Mouse (Mus musculus) kidney, embryonic 16.5 days (tissue): ENCODE measurements around the gene Mad1l1. TPM values are rescaled to one million over a fixed set of nuclear protein-coding genes. Genes with fewer than 3 reads are reported as not detected.

Source experiments
- ATAC-seq: fragments of 200-750 bp; cut with Nextera tagmentation; 2 replicates; pipeline ENCODE4 v1.8.0; 2017; ENCODE audit warnings: moderate TSS enrichment; ENCODE audit not compliant: low FRiP score, low TSS enrichment
- H3K27ac ChIP-seq: fragments of 300-500 bp; sonication (generic); 2 replicates; pipeline ENCODE4 v1.5.1; 2014; ENCODE audit warnings: low read length
- H3K27me3 ChIP-seq: fragments of 300-500 bp; sonication (generic); 2 replicates; pipeline ENCODE4 v1.6.1; 2014; ENCODE audit warnings: low read length, control low read depth, mixed read lengths; ENCODE audit not compliant: insufficient read depth
- H3K36me3 ChIP-seq: fragments of 300-500 bp; sonication (generic); 2 replicates; pipeline ENCODE4 v1.6.1; 2014; ENCODE audit warnings: low read length, control low read depth, mixed read lengths; ENCODE audit not compliant: insufficient read depth
- H3K4me1 ChIP-seq: fragments of 300-500 bp; sonication (generic); 2 replicates; pipeline ENCODE4 v1.6.1; 2014; ENCODE audit warnings: low read length, control low read depth, mixed read lengths; ENCODE audit not compliant: insufficient read depth
- H3K4me2 ChIP-seq: fragments of 300-500 bp; sonication (generic); replicated peaks from 2 replicates; pipeline ENCODE4 v1.6.1; 2014; ENCODE audit warnings: low read depth, low read length
- H3K4me3 ChIP-seq: fragments of 300-500 bp; sonication (generic); 2 replicates; pipeline ENCODE4 v1.5.1; 2014; ENCODE audit warnings: mild to moderate bottlenecking, low read length
- H3K9ac ChIP-seq: fragments of 300-500 bp; sonication (generic); replicated peaks from 2 replicates; pipeline ENCODE4 v1.6.1; 2014; ENCODE audit warnings: low read length
- H3K9me3 ChIP-seq: fragments of 300-500 bp; sonication (generic); 2 replicates; pipeline ENCODE4 v1.6.1; 2016; ENCODE audit warnings: low read length, control low read depth
- WGBS: fragments of 180-500 bp; shearing (Covaris S2); extraction: QIAGEN DNeasy Blood & Tissue Kit; methylation state at CpG from one replicate; pipeline ENCODE4 v1.1.7; 2014; 5-methylcytosine and 5-hydroxymethylcytosine counted together
- polyA plus RNA-seq: library from polyadenylated mRNA; unstranded; fragments of >200 nt; fragmentation: Nextera tagmentation; extraction: Ambion mirVana; gene quantifications from 2 replicates; pipeline ENCODE4 v1.2.1, GENCODE M21; 2015

Gene Mad1l1
- polyA plus RNA-seq, 1 experiment from 2014 or later, result 51.6 TPM

DNA sequence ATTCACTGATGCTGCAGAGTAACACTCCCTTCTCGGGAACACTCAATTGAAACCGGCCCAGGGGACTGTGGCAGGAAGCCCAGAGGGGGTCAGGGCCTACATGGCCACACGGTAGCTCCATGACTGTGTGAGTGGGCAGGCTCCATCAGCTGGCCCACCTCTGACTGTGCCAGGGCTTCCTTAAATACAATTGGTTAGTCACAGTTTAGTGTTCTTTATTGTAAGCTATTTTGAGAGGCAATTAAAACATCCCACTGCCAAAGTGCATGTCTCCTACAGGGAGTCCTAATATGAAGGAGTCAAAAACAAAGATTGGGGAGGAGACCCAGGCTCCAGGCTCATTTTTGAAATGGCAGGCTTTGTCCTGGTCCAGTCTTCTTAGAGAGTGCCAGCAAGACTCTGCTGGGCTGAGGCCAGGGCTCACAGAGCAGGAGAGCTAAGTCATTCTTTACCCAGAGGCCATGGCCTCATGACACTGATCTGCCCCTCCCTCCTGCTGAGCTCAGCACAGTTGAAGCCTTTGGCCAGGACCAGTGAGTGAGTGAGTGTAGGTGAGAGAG lies 297.3 kb downstream of the Mad1l1 start:
- H3K4me2 ChIP-seq, result no peak overlapping the region
- no peak overlapping the region for H3K4me3 ChIP-seq
- no peak overlapping the region for H3K9ac ChIP-seq
- H3K27me3 ChIP-seq, result no peaks in the 10 kb centered on the region
- no peaks in the 10 kb centered on the region for H3K36me3 ChIP-seq
- no peaks in the 10 kb centered on the region for H3K4me1 ChIP-seq
- ATAC-seq, result peak; percentile 78
- 40% methylated on average over 3 of the region's 3 CpGs for whole genome bisulfite sequencing
- H3K9me3 ChIP-seq, result no peaks in the 10 kb centered on the region
- peak overlapping the region; percentile 19; the same call in 1 of the 2 replicates for H3K27ac ChIP-seq

DNA sequence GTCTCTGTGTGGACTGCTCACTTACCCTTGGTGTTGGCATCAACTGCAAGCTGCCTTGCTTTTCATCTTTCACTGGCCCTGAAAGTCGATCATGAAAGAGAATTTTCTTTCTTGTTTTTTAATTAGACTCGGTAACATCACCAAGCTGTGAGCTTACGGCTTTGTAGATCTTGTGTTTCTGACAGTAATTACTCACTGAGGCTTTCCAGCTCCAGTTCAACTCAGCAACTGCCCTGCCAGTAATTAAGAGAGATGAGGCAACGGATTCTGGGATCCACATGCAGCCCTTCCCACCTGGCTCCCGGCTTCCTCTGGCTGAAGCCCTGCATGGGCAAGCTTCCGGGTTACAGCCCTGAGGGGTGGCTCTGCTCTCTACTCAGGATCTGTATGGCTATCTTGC lies 298.5 kb downstream of the Mad1l1 start:
- Histone ChIP-seq H3K4me1 (no peaks in the 10 kb centered on the region), H3K27ac (no peak overlapping the region)
- ATAC-seq, result no peak

DNA sequence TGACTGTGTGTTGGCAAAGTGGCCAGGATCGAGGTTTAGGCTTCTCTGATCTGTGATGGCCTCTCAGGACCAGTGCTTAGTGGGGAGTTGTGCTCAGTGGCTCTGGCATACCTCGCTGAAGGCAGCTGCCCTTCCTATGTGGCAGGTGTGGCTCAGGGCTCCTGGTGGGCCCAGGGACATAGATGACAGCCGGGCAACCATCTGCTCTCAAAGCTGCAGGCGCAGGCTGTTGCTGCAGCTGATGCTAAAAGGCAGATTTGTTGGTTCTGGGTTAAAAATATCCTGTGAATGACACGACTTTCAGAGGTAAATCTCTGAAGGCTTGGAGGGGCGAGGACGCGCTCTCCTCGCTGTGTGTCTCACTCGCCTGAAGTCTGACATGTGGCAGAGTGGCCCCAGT lies 299.6 kb downstream of the Mad1l1 start:
- Histone ChIP-seq H3K27ac (no peak overlapping the region), H3K4me3 (no peak overlapping the region), H3K9me3 (no peaks in the 10 kb centered on the region), H3K4me2 (no peak overlapping the region), H3K27me3 (no peaks in the 10 kb centered on the region), H3K9ac (no peak overlapping the region), H3K4me1 (no peaks in the 10 kb centered on the region), H3K36me3 (no peaks in the 10 kb centered on the region)
- WGBS, result 88% methylated on average over 10 of the region's 10 CpGs
- ATAC-seq, result no peak

More for the DNA sequence above, 298.5 kb downstream of the Mad1l1 start:
- no peak overlapping the region for H3K4me2 ChIP-seq
- H3K9me3 ChIP-seq, result no peaks in the 10 kb centered on the region
- H3K4me3 ChIP-seq, result no peak overlapping the region
- H3K9ac ChIP-seq, result no peak overlapping the region
- no peaks in the 10 kb centered on the region for H3K36me3 ChIP-seq
- no peaks in the 10 kb centered on the region for H3K27me3 ChIP-seq
- WGBS, result 79% methylated on average over 6 of the region's 6 CpGs

DNA sequence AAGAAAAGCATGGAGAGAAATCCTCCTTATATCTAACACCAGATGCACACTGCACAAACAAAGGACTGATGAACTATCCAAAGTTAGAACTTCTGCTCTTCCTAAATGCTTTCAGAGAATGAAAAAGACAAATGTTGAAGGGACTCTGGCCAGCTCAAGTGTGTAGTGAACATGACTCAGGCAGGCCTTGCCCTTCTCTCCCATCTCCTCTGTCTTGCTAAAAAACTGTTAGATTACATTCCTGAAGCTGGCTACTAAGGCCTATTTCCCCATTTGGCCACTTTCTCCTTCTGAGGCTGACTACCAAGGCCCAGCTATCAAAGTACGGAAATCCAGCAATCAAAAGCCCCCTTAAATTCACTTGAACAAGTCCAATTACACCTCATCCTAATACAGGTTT lies 301.7 kb downstream of the Mad1l1 start:
- Histone ChIP-seq H3K36me3 (no peaks in the 10 kb centered on the region), H3K4me2 (no peak overlapping the region), H3K27ac (no peak overlapping the region), H3K4me1 (no peaks in the 10 kb centered on the region), H3K9me3 (no peaks in the 10 kb centered on the region), H3K4me3 (no peak overlapping the region), H3K27me3 (no peaks in the 10 kb centered on the region), H3K9ac (no peak overlapping the region)
- ATAC-seq, result no peak
- WGBS, result 79% methylated on average over 1 of the region's 1 CpGs

DNA sequence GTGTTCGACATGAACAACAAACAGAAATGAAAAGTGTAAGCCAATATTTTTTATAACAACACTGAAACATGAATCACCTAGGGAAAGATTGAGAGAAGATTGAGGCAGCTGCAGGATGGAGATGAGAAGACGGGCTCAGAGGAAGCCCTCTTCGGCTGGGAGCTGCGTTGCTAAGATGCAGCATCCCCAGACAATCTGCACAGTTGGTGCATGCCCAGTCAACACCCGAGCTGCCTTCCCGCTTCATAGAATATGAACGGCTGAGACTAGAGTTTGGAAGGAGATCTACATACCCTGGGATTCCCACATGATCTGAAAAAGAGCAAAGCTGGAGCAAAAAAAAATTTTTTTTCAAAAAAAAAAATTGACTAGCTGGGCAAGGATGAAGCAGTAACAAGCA lies 302.6 kb downstream of the Mad1l1 start:
- 88% methylated on average over 7 of the region's 7 CpGs for WGBS
- H3K9me3 ChIP-seq, result no peaks in the 10 kb centered on the region
- H3K4me1 ChIP-seq, result no peaks in the 10 kb centered on the region
- ATAC-seq, result no peak
- H3K4me2 ChIP-seq, result no peak overlapping the region
- no peak overlapping the region for H3K9ac ChIP-seq
- H3K27ac ChIP-seq, result no peak overlapping the region
- H3K4me3 ChIP-seq, result no peak overlapping the region
- no peaks in the 10 kb centered on the region for H3K36me3 ChIP-seq
- no peaks in the 10 kb centered on the region for H3K27me3 ChIP-seq

DNA sequence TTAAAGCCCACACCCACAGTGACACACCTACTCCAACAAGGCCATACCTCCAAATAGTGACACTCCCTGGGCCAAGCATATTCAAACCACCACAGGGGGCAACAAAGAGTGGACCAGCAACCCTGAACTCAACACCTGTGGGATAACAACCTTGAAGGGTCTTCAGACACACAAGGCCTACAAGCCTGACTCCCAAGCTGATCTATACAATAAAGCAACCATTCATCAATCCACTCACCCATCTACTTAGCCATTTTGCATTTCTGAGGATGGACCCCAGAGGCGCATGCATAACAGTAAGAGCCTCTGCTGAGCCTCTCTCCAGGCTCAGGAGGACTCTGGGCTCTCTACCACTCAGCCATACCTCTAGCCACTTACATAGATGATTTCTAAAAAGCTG lies 304.5 kb downstream of the Mad1l1 start:
- no peak overlapping the region for H3K4me2 ChIP-seq
- ATAC-seq, result no peak
- H3K36me3 ChIP-seq, result no peaks in the 10 kb centered on the region
- WGBS, result 96% methylated on average over 1 of the region's 1 CpGs
- no peak overlapping the region for H3K27ac ChIP-seq
- no peaks in the 10 kb centered on the region for H3K4me1 ChIP-seq
- H3K9ac ChIP-seq, result no peak overlapping the region
- no peaks in the 10 kb centered on the region for H3K27me3 ChIP-seq
- no peaks in the 10 kb centered on the region for H3K9me3 ChIP-seq
- no peak overlapping the region for H3K4me3 ChIP-seq

DNA sequence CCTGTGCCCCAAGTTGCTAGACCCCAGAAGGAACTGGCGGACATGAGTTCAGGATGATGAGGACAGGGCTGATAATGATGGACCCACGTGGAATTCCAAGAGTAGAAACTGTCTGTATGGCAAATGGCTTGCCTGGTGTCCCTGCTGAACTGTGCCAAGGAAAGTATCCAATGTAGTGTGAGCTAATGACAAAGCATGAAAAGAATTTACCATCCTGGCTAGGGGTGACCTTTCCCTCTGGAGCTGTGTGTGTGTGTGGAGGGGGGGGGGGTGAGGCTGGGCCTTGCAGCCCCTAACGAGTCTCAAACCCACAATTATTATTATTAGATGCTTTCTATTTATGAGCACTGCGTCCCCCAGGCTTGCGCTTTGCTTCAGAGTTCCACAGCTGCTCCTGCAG lies 307.7 kb downstream of the Mad1l1 start:
- H3K36me3 ChIP-seq, result no peaks in the 10 kb centered on the region
- no peaks in the 10 kb centered on the region for H3K4me1 ChIP-seq
- no peak overlapping the region for H3K4me3 ChIP-seq
- no peak overlapping the region for H3K9ac ChIP-seq
- H3K9me3 ChIP-seq, result no peaks in the 10 kb centered on the region
- no peak overlapping the region for H3K27ac ChIP-seq
- no peak for ATAC-seq
- WGBS, result 80% methylated on average over 5 of the region's 5 CpGs
- H3K4me2 ChIP-seq, result no peak overlapping the region
- H3K27me3 ChIP-seq, result no peaks in the 10 kb centered on the region

DNA sequence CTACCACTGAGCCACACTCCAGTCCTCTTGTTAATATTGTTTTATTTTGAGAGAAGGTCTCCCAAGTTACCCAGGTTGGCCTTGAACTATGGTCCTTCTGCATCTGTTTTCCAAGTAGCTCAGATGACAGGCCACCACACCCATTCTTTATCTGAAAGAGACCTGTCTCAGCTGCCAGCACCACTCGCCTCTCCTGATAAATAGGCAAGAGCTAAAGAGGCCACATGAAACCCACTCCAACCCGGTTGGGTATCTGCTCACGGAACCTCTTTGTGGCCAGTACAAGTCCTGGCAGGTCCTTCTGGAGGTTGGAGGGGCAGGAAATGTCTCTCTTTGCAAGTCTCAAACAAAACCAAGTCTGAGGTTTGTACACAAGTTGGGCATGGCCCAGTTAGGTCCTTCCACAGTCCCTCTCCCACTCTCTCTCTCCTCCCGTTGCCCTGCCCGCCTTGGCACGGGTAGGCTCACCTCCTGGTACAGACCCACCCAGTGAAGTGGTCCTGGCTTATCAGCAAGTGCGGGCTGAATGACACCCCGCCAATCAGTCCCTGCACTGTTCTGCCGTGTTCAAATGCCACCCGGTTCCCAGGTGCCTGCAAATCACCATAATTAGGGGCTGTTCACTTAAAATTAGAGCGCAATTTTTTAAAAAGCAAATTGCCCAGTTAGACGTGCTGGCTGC lies 308.9 kb downstream of the Mad1l1 start:
- no peak overlapping the region for H3K27ac ChIP-seq
- ATAC-seq, result no peak
- no peaks in the 10 kb centered on the region for H3K36me3 ChIP-seq
- H3K4me2 ChIP-seq, result no peak overlapping the region
- no peaks in the 10 kb centered on the region for H3K4me1 ChIP-seq
- no peaks in the 10 kb centered on the region for H3K9me3 ChIP-seq
- no peak overlapping the region for H3K9ac ChIP-seq
- no peak overlapping the region for H3K4me3 ChIP-seq
- H3K27me3 ChIP-seq, result no peaks in the 10 kb centered on the region
- 83% methylated on average over 12 of the region's 12 CpGs for WGBS

DNA sequence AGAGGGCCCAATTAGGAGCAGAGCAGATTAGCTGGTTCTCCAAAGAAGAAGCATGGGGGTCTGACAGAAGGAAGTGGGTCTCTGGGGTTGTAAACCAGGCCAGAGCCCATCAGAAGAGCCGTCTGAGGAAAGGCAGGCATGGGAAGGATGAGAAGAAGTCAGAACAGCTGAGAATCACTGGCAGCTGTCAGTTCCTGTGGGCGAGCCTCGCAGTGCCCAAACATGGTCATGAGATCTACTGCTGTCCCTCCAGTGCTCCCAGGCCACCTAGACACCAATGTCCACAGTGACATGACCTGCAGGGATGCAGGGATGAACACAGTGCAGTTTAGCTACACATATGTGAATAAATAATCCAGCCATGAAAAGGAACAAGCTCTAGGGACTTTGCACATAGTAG lies 310.9 kb downstream of the Mad1l1 start:
- ATAC-seq, result no peak
- no peak overlapping the region for H3K27ac ChIP-seq
- H3K4me1 ChIP-seq, result no peaks in the 10 kb centered on the region
- H3K36me3 ChIP-seq, result no peaks in the 10 kb centered on the region
- H3K4me2 ChIP-seq, result no peak overlapping the region
- WGBS, result 79% methylated on average over 3 of the region's 3 CpGs
- no peak overlapping the region for H3K4me3 ChIP-seq
- no peaks in the 10 kb centered on the region for H3K9me3 ChIP-seq
- no peaks in the 10 kb centered on the region for H3K27me3 ChIP-seq
- H3K9ac ChIP-seq, result no peak overlapping the region

DNA sequence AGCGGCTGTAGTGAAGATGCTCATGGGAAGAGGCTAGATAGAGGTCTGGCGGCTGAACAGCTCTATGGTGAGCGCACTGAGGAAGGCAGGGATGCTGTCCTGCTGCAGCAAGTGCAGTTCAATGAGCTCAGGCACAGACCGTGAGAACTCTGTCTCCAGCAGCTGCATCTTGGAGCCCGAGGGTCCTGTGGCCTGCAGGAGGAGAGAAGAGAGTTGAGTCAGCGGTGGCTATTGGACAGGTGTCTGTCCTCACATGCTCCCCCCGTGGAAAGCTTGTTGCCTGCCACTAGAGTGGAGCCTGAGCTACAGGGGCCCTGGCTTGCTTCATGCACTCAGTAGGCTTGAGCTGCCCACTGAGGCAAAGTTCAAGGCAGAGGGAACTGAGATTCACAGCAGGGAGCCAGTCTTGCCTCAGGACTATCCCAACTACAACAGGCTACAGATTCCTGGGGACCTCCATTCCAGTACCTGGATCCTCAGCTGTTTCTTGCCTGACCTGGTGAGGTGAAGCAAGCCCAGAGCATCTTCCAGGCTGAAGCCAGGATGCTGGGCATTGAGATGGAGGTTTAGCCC lies 312.2 kb downstream of the Mad1l1 start:
- Histone ChIP-seq H3K4me1 (no peaks in the 10 kb centered on the region), H3K9ac (no peak overlapping the region), H3K36me3 (no peaks in the 10 kb centered on the region), H3K4me3 (no peak overlapping the region), H3K4me2 (no peak overlapping the region), H3K9me3 (no peaks in the 10 kb centered on the region), H3K27ac (no peak overlapping the region), H3K27me3 (no peaks in the 10 kb centered on the region)
- ATAC-seq, result no peak
- WGBS, result 83% methylated on average over 7 of the region's 7 CpGs
